Mouse (Mus musculus): ENCODE data around the gene Npy5r. TPM values are rescaled to one million over a fixed set of nuclear protein-coding genes. Genes with fewer than 3 reads are reported as not detected.

The Npy5r gene
- polyA plus RNA-seq, 1 experiment from 2014 or later, result 1.4 TPM

GRCm38 (mm10) chr8:66681261-66681660 is 6.7 kb downstream of the Npy5r start:
- Histone ChIP-seq H3K36me3 (replicated peaks) (no peaks in the 10 kb centered on the region), H3K9ac (no peak overlapping the region), H3K27me3 (replicated peaks) (no peaks in the 10 kb centered on the region), H3K4me1 (no peaks in the 10 kb centered on the region), H3K4me3 (no peak overlapping the region), H3K9me3 (no peaks in the 10 kb centered on the region), H3K4me2 (no peak overlapping the region), H3K27ac (no peak overlapping the region)
- WGBS, result 84% methylated on average over 2 of the region's 2 CpGs
- no peak for ATAC-seq (replicated peaks)

- Histone ChIP-seq H3K9me3 (no peaks in the 10 kb centered on the region), H3K4me1 (no peaks in the 10 kb centered on the region), H3K4me2 (no peak overlapping the region), H3K4me3 (no peak overlapping the region), H3K27me3 (replicated peaks) (no peaks in the 10 kb centered on the region), H3K27ac (no peak overlapping the region), H3K9ac (no peak overlapping the region), H3K36me3 (replicated peaks) (no peaks in the 10 kb centered on the region)
- WGBS, result 56% methylated on average over 1 of the region's 1 CpGs
- ATAC-seq (replicated peaks), result no peak
Observed at GRCm38 (mm10) chr8:66630721-66631120, 57.2 kb downstream of the Npy5r start.

Other genes starting within 250 kb of the Npy5r start
- gene Tma16, start 201.6 kb downstream of the Npy5r start, polyA plus RNA-seq (2015; fragmentation: Nextera tagmentation; extraction: Ambion mirVana), result 11.4 and 12.0 TPM in 2 replicates
- 0.05 TPM in 1 of 2 replicates, not detected in the other for gene Tktl2, start 176.4 kb downstream of the Npy5r start, polyA plus RNA-seq (2015; fragmentation: Nextera tagmentation; extraction: Ambion mirVana)
- 5.4 and 6.6 TPM in 2 replicates for gene Npy1r, start 9.1 kb upstream of the Npy5r start, polyA plus RNA-seq (2015; fragmentation: Nextera tagmentation; extraction: Ambion mirVana)
- gene Naf1, start 172.1 kb upstream of the Npy5r start, polyA plus RNA-seq (2015; fragmentation: Nextera tagmentation; extraction: Ambion mirVana), result 1.7 and 2.1 TPM in 2 replicates

All from midbrain, embryonic 15.5 days (tissue).